Mouse (Mus musculus) mouse trophoblast stem cell (cell line): ENCODE data around the gene Sim2.

Source experiments
- in situ Hi-C, 2 experiments: fragments of 300-500 bp; cut with MseI, MboI; formaldehyde crosslinking; loops; 2 replicates in 1 of 2; 3 replicates in 1 of 2; pipeline ENCODE4 v1.15.1; 2025

Gene Sim2

GRCm38 (mm10) chr16:94084711-94085602 lies at the start of gene Sim2:
Sim2 (plus strand) TSS chr16:94084931.
- in situ Hi-C loops, result no loop called here

GRCm38 (mm10) chr16:94037280-94037679 lies 47.5 kb upstream of the Sim2 start:
- in situ Hi-C loops, result no loop called here

GRCm38 (mm10) chr16:94038272-94038985 lies 46.3 kb upstream of the Sim2 start:
- in situ Hi-C loops, result no loop called here

- in situ Hi-C loops, result no loop called here
These were observed 45.8 kb upstream of the Sim2 start for GRCm38 (mm10) chr16:94038986-94039341.

DNA sequence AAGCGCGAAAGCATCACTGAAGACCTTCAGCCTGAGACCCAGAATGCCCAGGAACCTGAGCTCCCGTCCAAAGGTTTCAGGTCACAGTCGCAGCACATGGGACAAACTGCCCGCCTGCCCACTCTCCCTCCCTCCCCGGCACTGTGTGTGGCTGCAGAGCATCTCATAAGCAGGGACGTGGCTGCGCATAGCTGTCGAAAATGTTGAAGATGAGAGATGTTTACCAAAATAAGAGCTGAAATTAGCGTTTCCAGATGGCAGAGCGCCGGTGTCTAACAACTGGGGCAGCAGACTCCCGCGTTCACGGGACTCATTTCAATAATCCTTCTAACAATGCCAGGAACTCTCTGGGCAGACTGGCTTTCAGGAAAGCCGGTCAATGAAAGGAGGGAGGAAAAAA lies 44.2 kb upstream of the Sim2 start:
- in situ Hi-C loops, result loop anchor here (10.0 kb wide), 1 partner anchor 214 kb away; no protein-coding TSS in a partner anchor

DNA sequence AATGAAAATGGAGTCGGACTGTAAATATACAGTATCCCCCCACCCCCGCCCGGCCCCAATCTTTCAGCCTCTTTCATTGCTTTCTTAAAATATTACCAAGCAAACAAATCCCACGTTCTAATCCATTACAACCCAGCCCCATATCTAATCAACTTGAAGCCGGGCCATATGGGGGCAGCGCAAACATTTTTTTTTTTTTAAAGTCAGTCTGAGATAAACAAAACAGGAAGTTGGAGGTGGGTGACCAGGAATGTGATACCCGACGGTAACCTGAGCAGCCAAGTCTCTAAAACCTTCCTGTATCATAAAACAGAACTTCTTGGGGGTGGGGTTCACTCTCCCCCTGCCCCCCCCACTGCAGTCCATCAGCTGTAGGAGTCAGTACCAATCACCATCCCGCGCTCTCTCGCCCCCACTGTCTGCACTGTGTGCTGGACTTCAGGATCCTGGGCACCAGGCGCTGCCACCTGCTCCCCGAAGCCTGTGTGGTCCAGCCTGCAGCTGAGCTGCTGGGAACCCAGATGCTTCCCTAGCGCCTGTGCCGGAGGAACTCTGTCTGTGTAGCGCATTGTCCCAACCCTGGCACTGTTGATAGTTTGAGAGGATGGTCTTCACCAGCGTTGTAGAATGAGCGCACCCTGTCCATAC lies 43.5 kb upstream of the Sim2 start:
- in situ Hi-C loops, result loop anchor here (10.0 kb wide), 1 partner anchor 214 kb away; no protein-coding TSS in a partner anchor

DNA sequence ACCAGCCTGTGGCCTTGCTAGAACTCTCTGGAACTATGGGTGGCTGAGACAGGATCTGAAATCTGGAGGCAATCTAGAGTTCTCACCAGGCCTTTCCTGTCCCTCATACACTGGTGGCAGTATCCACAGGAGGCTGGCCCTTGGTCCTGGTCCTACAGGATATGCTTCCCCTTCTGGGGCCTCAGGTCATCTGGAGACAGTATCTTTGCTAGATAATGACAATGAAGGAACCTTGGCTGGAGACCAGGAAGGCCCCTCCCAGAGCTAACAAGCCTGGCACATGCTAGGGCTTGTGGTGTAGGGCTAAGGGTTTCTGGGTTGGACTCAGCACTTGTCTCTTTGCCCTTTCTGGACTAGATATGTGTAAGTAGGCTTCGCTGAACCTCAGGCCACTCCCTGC lies 40.9 kb upstream of the Sim2 start:
- in situ Hi-C loops, result loop anchor here (10.0 kb wide), 1 partner anchor 211 kb away; no protein-coding TSS in a partner anchor

- in situ Hi-C loops, result loop anchor here (10.0 kb wide), 1 partner anchor 210 kb away; no protein-coding TSS in a partner anchor
These were observed 39.7 kb upstream of the Sim2 start for GRCm38 (mm10) chr16:94044996-94045395.

DNA sequence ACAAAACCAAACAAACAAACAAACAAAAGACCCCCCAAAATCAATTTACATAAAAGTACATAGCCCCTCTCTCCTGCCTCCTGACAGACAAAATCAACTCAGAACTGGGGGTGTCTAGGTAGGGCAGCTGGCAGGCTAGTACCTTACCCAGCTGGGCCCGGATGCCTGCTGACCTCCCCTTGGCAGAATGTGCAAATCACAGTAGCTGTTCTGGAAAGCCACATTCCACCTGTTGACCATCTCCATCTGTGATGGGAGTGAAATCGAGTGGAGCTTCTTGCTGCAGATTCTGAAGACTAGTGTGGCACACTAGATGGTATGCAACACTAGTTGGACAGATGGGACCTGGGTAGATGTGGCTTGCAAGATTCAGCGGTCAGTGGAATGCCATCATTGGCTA lies 34.4 kb upstream of the Sim2 start:
- in situ Hi-C loops, result no loop called here

GRCm38 (mm10) chr16:94055176-94055575 lies 29.6 kb upstream of the Sim2 start:
- in situ Hi-C loops, result no loop called here

DNA sequence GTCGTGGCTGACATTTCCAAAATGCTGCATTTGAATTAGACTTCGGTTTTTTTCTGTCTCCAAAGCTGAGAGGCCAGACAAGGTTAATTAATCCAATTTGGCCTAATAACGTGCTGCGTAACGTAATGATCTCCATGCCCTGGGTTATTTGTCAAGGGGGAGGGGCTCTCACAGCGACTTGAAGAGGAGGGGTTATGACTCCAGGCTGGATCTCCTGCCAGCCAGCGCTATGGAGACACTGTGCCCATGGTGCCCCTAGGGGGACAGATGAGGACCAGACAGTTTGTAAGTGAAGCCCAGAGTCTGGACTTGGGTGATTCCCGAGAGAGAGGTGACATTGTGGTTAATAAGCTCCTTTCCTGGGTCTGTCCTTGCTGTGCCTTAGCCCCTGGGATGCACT lies 29.2 kb upstream of the Sim2 start:
- in situ Hi-C loops, result no loop called here

- in situ Hi-C loops, result no loop called here
These were observed 24.9 kb upstream of the Sim2 start for GRCm38 (mm10) chr16:94059820-94060219.

DNA sequence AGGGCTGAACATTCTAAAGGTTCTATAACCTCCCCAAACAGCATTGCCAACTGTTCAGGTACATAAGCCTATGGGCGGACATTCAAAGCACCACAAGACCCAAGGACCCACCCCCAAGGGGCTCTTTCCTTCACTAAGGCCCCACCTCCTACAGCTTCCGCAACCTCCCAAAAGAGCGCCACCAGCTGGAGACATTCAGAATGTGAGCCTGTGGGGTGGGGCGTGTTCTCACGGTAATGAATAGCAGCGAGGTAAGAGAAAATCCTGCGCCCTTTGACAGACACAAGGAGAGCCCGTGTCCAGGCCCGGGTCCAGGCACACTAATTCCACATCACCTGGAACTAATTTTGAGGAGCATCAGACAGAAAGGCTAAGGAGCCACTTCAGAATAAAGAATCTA lies 20.5 kb upstream of the Sim2 start:
- in situ Hi-C loops, result no loop called here

- in situ Hi-C loops, result no loop called here
These were observed 18.7 kb upstream of the Sim2 start for GRCm38 (mm10) chr16:94065728-94066674.

DNA sequence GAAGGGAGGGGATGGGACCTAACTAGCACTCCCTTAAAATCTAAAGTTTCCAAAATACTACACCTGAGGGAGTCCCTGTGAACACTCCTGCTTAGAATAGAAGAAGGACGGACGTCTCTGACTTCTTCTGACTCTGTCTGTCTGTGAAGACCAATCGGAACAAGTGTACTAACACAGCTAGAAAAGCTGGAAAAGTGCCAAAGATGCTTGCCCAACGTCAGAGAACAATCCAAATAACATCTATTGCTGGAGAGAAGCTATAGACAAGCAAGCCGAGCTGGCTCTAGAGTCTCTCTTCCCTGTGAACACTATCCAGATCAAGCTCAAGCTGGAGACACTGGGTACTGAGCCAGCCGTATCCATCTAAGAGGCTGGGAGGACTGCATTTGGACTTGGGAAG lies 18.0 kb upstream of the Sim2 start:
- in situ Hi-C loops, result no loop called here

DNA sequence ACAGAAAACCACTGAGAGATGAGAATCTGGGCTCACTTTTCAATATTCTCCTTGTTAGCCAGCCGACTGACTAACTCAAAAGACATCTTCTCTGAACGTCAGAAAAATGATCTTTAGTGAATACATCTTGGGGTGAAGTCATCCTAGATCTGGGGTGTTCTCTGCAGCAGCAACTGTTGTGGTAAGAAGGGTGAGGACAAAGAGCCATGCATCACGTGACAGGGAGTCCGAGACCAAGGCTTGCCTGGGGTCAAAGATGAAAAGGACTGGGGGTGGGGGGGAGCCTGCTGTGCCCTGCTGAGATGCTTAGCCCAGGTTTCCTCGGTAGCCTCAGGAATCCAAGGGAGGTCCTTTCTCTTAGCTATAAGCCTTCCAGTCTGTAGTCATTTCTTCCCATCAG lies 17.5 kb upstream of the Sim2 start:
- in situ Hi-C loops, result no loop called here

- in situ Hi-C loops, result no loop called here
These were observed 15.7 kb upstream of the Sim2 start for GRCm38 (mm10) chr16:94069061-94069460.

DNA sequence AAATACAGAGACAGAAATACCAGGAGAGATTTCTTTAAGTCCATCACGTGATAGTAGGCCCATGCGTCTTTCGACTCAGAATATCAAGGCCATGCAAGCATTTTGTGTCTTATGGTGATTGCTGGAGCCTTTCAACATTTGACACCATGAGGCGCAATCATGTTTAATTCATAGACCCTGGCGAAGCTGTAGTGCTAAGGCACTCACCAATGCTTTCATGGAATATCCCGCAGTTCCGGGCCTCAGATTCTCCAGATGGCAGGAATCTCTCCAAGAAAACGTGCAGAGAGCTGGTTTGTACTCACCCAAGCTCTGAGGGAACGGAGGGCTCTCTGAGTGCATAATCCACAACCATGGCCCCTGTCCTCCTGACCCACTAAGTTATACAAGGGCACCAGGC lies 13.8 kb upstream of the Sim2 start:
- in situ Hi-C loops, result no loop called here

DNA sequence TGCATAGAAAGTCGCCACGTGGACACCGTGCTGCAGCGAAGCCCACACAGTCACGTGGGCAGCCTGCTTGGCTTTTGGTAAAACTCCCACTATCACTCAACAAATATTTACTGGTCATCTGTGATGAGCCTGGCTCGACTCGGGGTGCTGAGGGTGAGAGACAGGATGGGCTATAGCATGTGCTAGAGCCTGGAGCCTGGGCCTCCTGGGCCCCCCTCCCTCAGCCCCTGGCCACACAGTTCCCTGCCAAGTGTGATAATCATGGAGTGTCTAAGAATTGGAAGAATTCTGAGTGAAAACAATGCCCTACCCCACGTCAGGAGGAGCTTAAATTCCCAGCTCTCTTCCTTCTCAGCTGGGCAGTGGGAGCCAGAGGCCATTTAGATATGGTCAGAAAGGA lies 13.3 kb upstream of the Sim2 start:
- in situ Hi-C loops, result no loop called here

DNA sequence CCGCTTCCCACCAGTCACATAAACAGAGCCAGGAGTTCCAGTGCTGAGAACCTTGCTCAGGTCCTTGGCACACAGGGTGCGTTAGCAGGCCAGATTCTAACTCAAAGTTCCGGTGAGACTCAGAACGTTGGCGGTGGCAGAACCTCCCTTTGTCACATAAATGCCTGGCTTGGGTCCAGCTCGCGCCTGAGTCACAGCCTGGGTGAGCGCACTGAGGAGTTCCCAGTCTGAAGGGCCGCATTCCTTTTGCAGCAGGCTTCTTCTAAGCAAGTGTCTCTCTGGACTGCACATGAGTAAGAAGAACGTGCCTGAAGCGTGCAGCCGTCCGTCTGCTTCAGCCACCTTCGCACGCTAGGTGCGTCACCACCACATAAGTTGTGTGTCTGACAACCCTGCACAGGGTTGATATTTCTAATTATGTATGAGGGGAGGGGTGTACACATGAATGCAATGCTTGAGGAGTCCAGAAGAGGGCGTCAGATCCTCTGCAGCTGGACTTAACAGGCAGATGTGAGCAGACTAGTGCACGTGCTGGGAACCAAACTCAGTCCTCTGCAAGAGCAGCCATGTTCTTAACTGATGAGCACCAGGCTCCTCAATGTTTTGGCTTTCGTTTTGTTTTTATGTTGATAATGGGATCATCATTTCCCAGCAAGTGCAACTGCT lies 9.2 kb upstream of the Sim2 start:
- in situ Hi-C loops, result no loop called here
